Mouse (Mus musculus): ENCODE measurements at regions not wholly inside any gene's neighbourhood (a gene's known extent, or its start where the extent isn't known, plus 50 kb on each side); places are given as distances from the start of the nearest gene placed in this dataset.

GRCm38 (mm10) chr1:103057006-103057405 lies 1711.3 kb upstream of the Cdh20 start:
- DNase-seq (ENCODE audit: low spot score): peak; percentile 50

- DNase-seq (ENCODE audit: low spot score): no peak
Measured at GRCm38 (mm10) chr1:103071045-103071444, 1697.3 kb upstream of the Cdh20 start.

GRCm38 (mm10) chr1:103076645-103077044 lies 1691.7 kb upstream of the Cdh20 start:
- no peak for DNase-seq (ENCODE audit: low spot score)

DNA sequence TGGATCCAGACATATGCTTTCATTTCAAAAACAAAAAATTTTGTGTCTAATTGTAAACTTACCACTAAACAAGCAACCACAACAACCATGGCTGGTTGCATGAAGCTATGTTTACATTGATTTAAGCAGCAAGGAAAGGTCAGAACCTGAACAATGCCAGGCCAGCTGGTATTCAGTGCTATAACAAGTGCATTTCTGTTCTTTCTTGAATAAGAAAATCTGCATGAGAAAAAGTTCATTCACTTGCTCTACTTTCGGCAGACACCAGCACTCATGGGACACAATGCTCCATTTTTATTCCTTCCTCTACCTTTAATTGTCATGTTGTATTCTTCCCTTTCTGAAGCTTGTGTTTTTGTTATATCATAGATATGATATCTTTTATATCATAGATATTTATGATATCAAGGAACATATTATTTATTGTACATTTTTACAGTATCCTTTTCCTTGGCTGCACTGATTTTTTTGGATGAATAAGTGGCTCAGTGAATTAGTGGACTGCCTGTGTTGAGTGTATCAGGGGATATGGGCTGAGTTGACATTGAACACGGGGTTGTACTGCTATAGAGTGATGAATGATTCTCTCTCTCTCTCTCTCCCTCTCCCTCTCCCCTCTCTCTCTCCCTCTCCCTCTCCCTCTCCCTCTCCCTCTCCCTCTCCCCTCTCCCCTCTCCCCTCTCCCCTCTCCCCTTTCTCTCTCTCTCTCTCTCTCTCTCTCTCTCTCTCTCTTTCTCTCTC lies 1674.3 kb upstream of the Cdh20 start:
- no peak for DNase-seq (ENCODE audit: low spot score)

Data from retina, embryonic 14.5 days (tissue).